Mouse (Mus musculus): ENCODE data around the gene Cpm.

DNA sequence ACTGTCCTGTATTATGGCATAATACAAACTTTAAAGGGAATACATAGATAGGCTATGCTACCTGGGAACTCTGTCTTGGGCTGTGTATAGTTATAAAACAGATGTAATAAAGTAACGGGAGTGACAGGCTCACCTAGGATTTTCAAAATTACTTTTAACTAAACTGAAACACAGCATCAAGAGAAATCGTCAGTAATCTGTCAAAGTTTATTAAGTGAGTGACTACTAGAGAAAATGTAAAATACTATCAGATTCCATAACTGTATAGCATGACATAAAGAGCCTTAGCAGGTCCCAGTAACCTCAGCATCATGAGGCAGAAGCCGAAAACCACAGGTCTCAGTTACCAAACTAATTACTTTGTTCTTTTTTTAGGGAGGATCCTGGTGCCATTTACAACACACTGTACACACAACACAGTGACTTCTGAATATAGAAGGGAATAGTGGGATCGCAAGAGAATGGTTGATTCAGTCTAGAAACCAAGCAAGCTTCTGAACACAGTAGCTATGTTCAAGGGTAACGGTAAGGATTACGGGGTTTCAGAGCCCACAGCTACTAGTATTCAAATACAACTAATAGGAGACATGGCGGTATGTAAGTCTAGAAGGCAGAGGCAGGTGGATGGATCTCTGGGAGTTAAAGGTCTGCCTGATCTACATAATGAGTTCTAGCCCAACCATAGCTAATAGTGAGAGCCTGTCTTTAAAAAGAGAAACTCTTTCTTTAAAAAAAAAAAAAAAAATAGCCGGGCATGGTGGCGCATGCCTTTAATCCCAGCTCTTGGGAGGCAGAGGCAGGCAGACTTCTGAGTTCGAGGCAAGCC is 69.2 kb downstream of the Cpm start:
- no peak for TF ChIP-seq TCF12 (IDR thresholded peaks at IDR 0.05; ENCODE audit: insufficient read depth, poor library complexity, severe bottlenecking)
- TF ChIP-seq MYOG (IDR thresholded peaks at IDR 0.05; ENCODE audit: control insufficient read depth in 1 of 3, insufficient read depth in 1 of 3, insufficient read length in 2 of 3, low read depth in 2 of 3) = no peak
